Mouse (Mus musculus) myocyte (in vitro differentiated cells): ENCODE measurements around the gene Slc22a17. TPM values are rescaled to one million over a fixed set of nuclear protein-coding genes. Genes with fewer than 3 reads are reported as not detected.

Source experiments
- H3K27me3 ChIP-seq: one replicate; pipeline ENCODE4 v1.6.1; 2011; ENCODE audit not compliant: control insufficient read depth, insufficient read depth, insufficient read length
- H3K36me3 ChIP-seq: one replicate; pipeline ENCODE4 v1.6.1; 2011; ENCODE audit not compliant: control insufficient read depth, insufficient read depth
- H3K4me2 ChIP-seq: one replicate; pipeline ENCODE4 v1.6.1; 2011; ENCODE audit warnings: low read depth, control low read depth
- H3K4me3 ChIP-seq: one replicate; pipeline ENCODE4 v1.5.1; 2011; ENCODE audit warnings: mild to moderate bottlenecking, control low read depth, moderate library complexity
- H3K79me2 ChIP-seq: one replicate; pipeline ENCODE4 v1.6.1; 2011; ENCODE audit not compliant: control insufficient read depth, insufficient read depth
- H3ac ChIP-seq: one replicate; pipeline ENCODE4 v1.6.1; 2011; ENCODE audit not compliant: control insufficient read depth, insufficient read length
- CEBPB ChIP-seq: IDR thresholded peaks from 2 replicates; pipeline ENCODE4 v1.6.1; 2011; ENCODE audit warnings: mild to moderate bottlenecking, moderate library complexity; ENCODE audit not compliant: poor library complexity, insufficient read depth, severe bottlenecking
- E2F4 ChIP-seq: IDR thresholded peaks from one replicate; pipeline ENCODE4 v1.6.1; 2011; ENCODE audit warnings: mild to moderate bottlenecking, control low read depth, moderate library complexity; ENCODE audit not compliant: insufficient read depth
- MAX ChIP-seq: IDR thresholded peaks from one replicate; pipeline ENCODE4 v1.6.1; 2011; ENCODE audit warnings: low read depth, mild to moderate bottlenecking, control low read depth
- MYOD1 ChIP-seq, 3 experiments: IDR thresholded peaks; one replicate each; pipeline ENCODE4 v1.6.1; 2011; ENCODE audit warnings: control low read depth in 2 of 3, low read depth in 2 of 3, mild to moderate bottlenecking in 2 of 3, moderate library complexity in 1 of 3; ENCODE audit not compliant: insufficient read length in 2 of 3, control insufficient read depth in 1 of 3
- MYOG ChIP-seq, 3 experiments: IDR thresholded peaks; one replicate each; pipeline ENCODE4 v1.6.1; 2011; ENCODE audit warnings: control low read depth in 2 of 3, low read depth in 2 of 3, mild to moderate bottlenecking in 2 of 3; ENCODE audit not compliant: insufficient read length in 2 of 3, control insufficient read depth in 1 of 3, insufficient read depth in 1 of 3
- POLR2A ChIP-seq: IDR thresholded peaks from one replicate; pipeline ENCODE4 v1.6.1; 2011; ENCODE audit warnings: low read depth, mild to moderate bottlenecking, control low read depth, moderate library complexity; ENCODE audit not compliant: insufficient read length
- POLR2AphosphoS2 ChIP-seq: IDR thresholded peaks from one replicate; pipeline ENCODE4 v1.6.1; 2011; ENCODE audit warnings: low read depth, control low read depth; ENCODE audit not compliant: insufficient read length
- REST ChIP-seq: IDR thresholded peaks from one replicate; pipeline ENCODE4 v1.6.1; 2011; ENCODE audit warnings: mild to moderate bottlenecking, control low read depth, moderate library complexity; ENCODE audit not compliant: insufficient read depth, insufficient read length
- SRF ChIP-seq: IDR thresholded peaks from one replicate; pipeline ENCODE4 v1.6.1; 2011; ENCODE audit warnings: low read depth; ENCODE audit not compliant: control insufficient read depth, insufficient read length
- TCF12 ChIP-seq: IDR thresholded peaks from one replicate; pipeline ENCODE4 v1.6.1; 2011; ENCODE audit warnings: mild to moderate bottlenecking, control low read depth; ENCODE audit not compliant: poor library complexity, insufficient read depth, severe bottlenecking
- TCF3 ChIP-seq: IDR thresholded peaks from one replicate; pipeline ENCODE4 v1.6.1; 2011; ENCODE audit warnings: low read depth, control low read depth; ENCODE audit not compliant: insufficient read length
- USF1 ChIP-seq: IDR thresholded peaks from one replicate; pipeline ENCODE4 v1.6.1; 2011; ENCODE audit warnings: low read depth, mild to moderate bottlenecking, control low read depth, moderate library complexity
- polyA plus RNA-seq: library from polyadenylated mRNA; unstranded; fragments of >200 nt; fragmentation: generic; extraction: Trizol; gene quantifications from one replicate; pipeline ENCODE4 v1.2.1, GENCODE M21; 2012; ENCODE audit warnings: missing spikeins

Gene Slc22a17
- polyA plus RNA-seq, 1 experiment: 0.92 TPM

DNA sequence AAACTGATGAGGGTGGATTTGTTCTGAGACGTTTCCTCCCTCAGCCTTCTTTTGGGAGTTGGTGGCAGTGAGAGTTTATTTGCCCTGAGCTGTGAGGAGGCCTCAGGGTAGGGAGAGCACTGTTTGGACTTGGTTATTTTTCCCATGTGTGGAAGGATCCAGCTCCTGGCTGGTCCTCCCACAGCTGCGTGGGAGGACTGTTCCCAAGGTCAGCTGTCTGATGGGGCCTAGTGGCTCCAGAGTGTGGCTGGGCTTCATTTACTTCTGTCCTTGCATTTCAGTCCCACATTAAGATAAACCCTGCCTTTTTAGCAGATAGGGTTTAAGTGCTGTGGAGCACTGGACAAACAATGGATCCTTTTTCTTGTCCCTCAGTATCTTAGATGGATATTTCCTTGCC, 15.5 kb downstream of the Slc22a17 start:
- H3K27me3 ChIP-seq: no peaks in the 10 kb centered on the region
- H3ac ChIP-seq: no peak overlapping the region
- no peak overlapping the region for H3K4me2 ChIP-seq
- H3K36me3 ChIP-seq: peaks cover 27% of the 10 kb centered on the region
- no peak overlapping the region for H3K4me3 ChIP-seq
- H3K79me2 ChIP-seq: peaks cover 26% of the 10 kb centered on the region
- no peak for TF ChIP-seq REST
- no peak for TF ChIP-seq TCF3
- TF ChIP-seq POLR2A: no peak
- TF ChIP-seq MYOD1 (IDR thresholded peaks at IDR 0.05; ENCODE audit: control insufficient read depth in 1 of 3, insufficient read length in 2 of 3, low read depth in 2 of 3): no peak
- TF ChIP-seq POLR2AphosphoS2: no peak
- TF ChIP-seq USF1: no peak
- no peak for TF ChIP-seq TCF12
- TF ChIP-seq CEBPB: no peak
- TF ChIP-seq MAX: no peak
- no peak for TF ChIP-seq SRF
- no peak for TF ChIP-seq E2F4
- TF ChIP-seq MYOG (IDR thresholded peaks at IDR 0.05; ENCODE audit: control insufficient read depth in 1 of 3, insufficient read depth in 1 of 3, insufficient read length in 2 of 3, low read depth in 2 of 3): no peak

DNA sequence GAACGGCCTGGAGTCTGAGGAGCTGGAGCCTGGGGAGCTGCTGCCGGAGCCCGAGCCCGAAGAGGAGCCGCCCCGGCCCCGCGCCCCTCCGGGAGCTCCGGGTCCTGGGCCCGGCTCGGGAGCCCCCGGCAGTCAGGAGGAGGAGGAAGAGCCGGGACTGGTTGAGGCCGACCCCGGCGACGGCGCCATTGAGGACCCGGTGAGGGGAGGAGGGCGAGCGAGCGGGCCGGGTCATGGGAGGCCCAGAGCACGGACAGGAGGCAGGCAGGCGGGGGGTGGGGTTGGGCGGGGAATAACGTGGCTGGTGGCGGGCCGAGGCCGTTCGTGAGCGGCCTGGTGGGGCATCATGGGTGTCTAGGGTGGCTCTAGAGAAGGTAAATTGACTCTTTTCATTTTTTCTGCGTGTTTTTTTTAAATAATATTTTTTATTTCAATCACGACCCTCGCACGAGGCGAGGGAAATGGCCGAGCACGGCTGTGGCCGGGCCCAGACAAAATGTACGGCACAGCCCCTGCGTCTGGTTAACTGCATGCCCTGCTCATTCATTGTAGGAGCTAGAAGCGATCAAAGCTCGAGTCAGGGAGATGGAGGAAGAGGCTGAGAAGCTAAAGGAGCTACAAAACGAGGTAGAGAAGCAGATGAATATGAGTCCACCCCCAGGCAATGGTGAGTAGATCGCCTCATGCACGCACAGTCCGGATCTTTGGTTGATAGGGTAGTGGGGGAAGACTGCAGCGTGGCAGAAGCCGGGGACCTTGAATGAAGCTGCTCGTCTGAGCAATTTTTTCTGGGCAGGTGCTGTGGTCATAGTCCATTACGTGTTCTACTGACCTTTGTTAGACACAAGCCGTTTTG, 18.4 kb downstream of the Slc22a17 start:
- peak overlapping the region; percentile 86 for H3K4me3 ChIP-seq
- peaks cover 26% of the 10 kb centered on the region for H3K79me2 ChIP-seq
- peak overlapping the region; percentile 87 for H3ac ChIP-seq
- H3K27me3 ChIP-seq: no peaks in the 10 kb centered on the region
- TF ChIP-seq MYOD1 (IDR thresholded peaks at IDR 0.05; ENCODE audit: control insufficient read depth in 1 of 3, insufficient read length in 2 of 3, low read depth in 2 of 3) (no peak), POLR2AphosphoS2 (no peak), POLR2A (no peak), SRF (no peak), TCF12 (no peak), TCF3 (no peak), USF1 (no peak), MAX (no peak), MYOG (IDR thresholded peaks at IDR 0.05; ENCODE audit: control insufficient read depth in 1 of 3, insufficient read depth in 1 of 3, insufficient read length in 2 of 3, low read depth in 2 of 3) (no peak), REST (no peak), E2F4 (no peak), CEBPB (no peak)
- peak overlapping the region; percentile 93 for H3K4me2 ChIP-seq
- H3K36me3 ChIP-seq: peaks cover 22% of the 10 kb centered on the region

DNA sequence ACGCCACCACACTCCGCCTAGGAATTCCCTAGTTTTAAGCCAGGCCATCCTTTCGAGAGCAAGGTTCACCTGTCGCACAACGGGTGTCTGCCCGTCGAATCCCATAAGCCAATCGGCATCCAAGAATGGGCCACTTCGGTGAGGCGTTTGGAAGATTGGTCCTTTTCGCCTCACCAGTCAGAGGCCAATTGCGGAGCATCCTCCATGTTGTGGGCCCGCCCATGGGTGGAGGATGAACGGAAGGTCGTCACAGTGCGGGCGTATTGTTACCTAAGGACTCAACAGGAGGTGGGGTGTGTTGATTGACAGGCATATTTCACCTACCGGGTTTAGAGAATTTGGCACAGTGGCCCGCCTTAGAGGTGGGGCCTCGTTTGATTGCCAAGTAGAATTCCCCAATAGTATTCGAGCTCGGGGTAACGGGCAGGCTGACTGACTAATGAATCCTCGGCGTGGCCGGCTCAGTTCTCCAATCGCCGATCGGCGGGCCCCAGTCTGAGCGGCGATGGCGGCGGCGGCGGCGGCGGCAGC, 19.2 kb downstream of the Slc22a17 start:
- H3K36me3 ChIP-seq: peaks cover 17% of the 10 kb centered on the region
- TF ChIP-seq REST (no peak), MYOG (IDR thresholded peaks at IDR 0.05; ENCODE audit: control insufficient read depth in 1 of 3, insufficient read depth in 1 of 3, insufficient read length in 2 of 3, low read depth in 2 of 3) (peak in 1 of 3 experiments; percentile 45), MYOD1 (IDR thresholded peaks at IDR 0.05; ENCODE audit: control insufficient read depth in 1 of 3, insufficient read length in 2 of 3, low read depth in 2 of 3) (peak in 2 of 3 experiments; percentile 37 to 58), TCF12 (no peak), POLR2AphosphoS2 (peak; percentile 88)

DNA sequence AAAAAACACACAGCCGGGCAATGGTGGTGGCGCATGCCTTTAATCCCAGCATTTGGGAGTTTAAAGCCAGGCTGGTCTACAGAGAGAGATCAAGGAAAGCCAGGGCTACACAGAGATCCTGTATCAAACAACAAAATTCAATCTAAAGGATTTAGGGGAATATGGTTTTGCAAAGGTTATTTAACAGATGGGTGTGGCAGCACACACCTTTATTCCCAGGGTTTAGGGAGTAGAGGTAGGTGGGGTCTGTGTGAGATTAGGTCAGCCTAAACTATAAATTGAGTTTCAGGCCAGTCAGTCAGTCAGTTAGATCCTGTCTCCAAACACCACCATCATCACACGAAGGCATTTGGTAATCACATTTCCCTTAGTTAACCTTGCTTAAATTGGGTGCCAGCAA, 20.7 kb downstream of the Slc22a17 start, which contains the start of gene Pabpn1:
TSS of gene Pabpn1 (plus strand) at position 301 of the 400 bp plus-strand sequence.
- Histone ChIP-seq H3ac (no peak within 1 kb of the TSS), H3K36me3 (peaks cover 11% of the 10 kb centered on the region), H3K79me2 (peaks cover 26% of the 10 kb centered on the region), H3K4me3 (peak within 1 kb of the TSS; percentile 86), H3K4me2 (peak within 1 kb of the TSS; percentile 66), H3K27me3 (no peaks in the 10 kb centered on the region)
- TF ChIP-seq MYOG (IDR thresholded peaks at IDR 0.05; ENCODE audit: control insufficient read depth in 1 of 3, insufficient read depth in 1 of 3, insufficient read length in 2 of 3, low read depth in 2 of 3): no peak
- TF ChIP-seq CEBPB: no peak
- no peak for TF ChIP-seq SRF
- no peak for TF ChIP-seq TCF12
- TF ChIP-seq POLR2AphosphoS2: no peak
- no peak for TF ChIP-seq USF1
- no peak for TF ChIP-seq REST
- TF ChIP-seq POLR2A: no peak
- TF ChIP-seq E2F4: no peak
- no peak for TF ChIP-seq TCF3
- no peak for TF ChIP-seq MAX
- TF ChIP-seq MYOD1 (IDR thresholded peaks at IDR 0.05; ENCODE audit: control insufficient read depth in 1 of 3, insufficient read length in 2 of 3, low read depth in 2 of 3): no peak

More for the DNA sequence above, 19.2 kb downstream of the Slc22a17 start:
- H3K4me3 ChIP-seq: peak overlapping the region; percentile 86
- H3K79me2 ChIP-seq: peaks cover 26% of the 10 kb centered on the region
- H3K27me3 ChIP-seq: no peaks in the 10 kb centered on the region
- H3K4me2 ChIP-seq: peak overlapping the region; percentile 66
- H3ac ChIP-seq: peak overlapping the region; percentile 87
